Mouse (Mus musculus): Measurements from ENCODE around the gene Slc4a4. TPM values are rescaled to one million over a fixed set of nuclear protein-coding genes. Genes with fewer than 3 reads are reported as not detected.

The Slc4a4 gene
- polyA plus RNA-seq, 1 experiment from 2014 or later: 2.6 TPM

DNA sequence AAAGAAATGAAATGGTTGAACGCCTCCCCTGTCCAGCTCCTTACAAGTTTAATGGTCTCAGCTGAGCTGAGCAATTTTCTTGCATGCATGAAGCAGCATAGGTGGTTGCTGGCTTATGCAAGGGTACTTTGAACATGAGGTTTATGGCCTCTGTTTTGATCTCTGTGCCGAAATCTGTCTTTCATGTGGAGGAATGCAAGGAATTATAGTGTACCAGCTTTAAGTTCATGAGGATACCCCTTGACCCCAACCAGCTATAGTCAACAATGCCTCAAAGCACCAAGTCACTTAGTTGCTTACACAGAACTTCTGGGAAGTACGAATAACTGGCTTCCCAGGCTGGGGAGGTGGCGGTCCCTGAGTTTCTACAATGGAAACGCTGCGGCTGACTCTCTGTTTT lies 332.1 kb downstream of the Slc4a4 start:
- H3K4me1 ChIP-seq (ENCODE audit: control insufficient read depth, insufficient read depth, low read length): 0 out of 2 replicates have a peak, but pooled peaks cover 2% of the 10 kb centered on the region
- H3K4me3 ChIP-seq (ENCODE audit: low read length): no peak overlapping the region
- H3K9ac ChIP-seq (ENCODE audit: low read depth, low read length): no peak overlapping the region
- H3K36me3 ChIP-seq (ENCODE audit: control insufficient read depth, insufficient read depth, low read length): no peaks in the 10 kb centered on the region; the same call in 1 of the 2 replicates
- no peaks in the 10 kb centered on the region for H3K9me3 ChIP-seq (ENCODE audit: control insufficient read depth, low read length)
- H3K4me2 ChIP-seq (ENCODE audit: low read depth, low read length): peak overlapping the region; percentile 34
- H3K27me3 ChIP-seq (replicated peaks; ENCODE audit: control insufficient read depth, insufficient read depth, low read length): no peaks in the 10 kb centered on the region
- ATAC-seq: peak; percentile 75
- peak overlapping the region; percentile 63 for H3K27ac ChIP-seq (ENCODE audit: low read length)
- 58% methylated on average over 6 of the region's 6 CpGs for WGBS

- H3K9me3 ChIP-seq (ENCODE audit: control insufficient read depth, low read length): no peaks in the 10 kb centered on the region
- H3K27ac ChIP-seq (ENCODE audit: low read length): no peak overlapping the region
- H3K27me3 ChIP-seq (replicated peaks; ENCODE audit: control insufficient read depth, insufficient read depth, low read length): no peaks in the 10 kb centered on the region
- ATAC-seq: no peak
- H3K9ac ChIP-seq (ENCODE audit: low read depth, low read length): no peak overlapping the region
- H3K4me2 ChIP-seq (ENCODE audit: low read depth, low read length): no peak overlapping the region
- no peak overlapping the region for H3K4me3 ChIP-seq (ENCODE audit: low read length)
- H3K36me3 ChIP-seq (ENCODE audit: control insufficient read depth, insufficient read depth, low read length): no peaks in the 10 kb centered on the region; the same call in 1 of the 2 replicates
- H3K4me1 ChIP-seq (ENCODE audit: control insufficient read depth, insufficient read depth, low read length): 0 out of 2 replicates have a peak, but pooled peaks cover 2% of the 10 kb centered on the region
- 46% methylated on average over 1 of the region's 1 CpGs for WGBS
Observed at GRCm38 (mm10) chr5:89221658-89222057, 335.0 kb downstream of the Slc4a4 start.

- H3K4me2 ChIP-seq (ENCODE audit: low read depth, low read length): peak overlapping the region; percentile 37; the same call in 1 of the 2 replicates
- H3K27me3 ChIP-seq (replicated peaks; ENCODE audit: control insufficient read depth, insufficient read depth, low read length): no peaks in the 10 kb centered on the region
- no peak overlapping the region for H3K9ac ChIP-seq (ENCODE audit: low read depth, low read length)
- H3K36me3 ChIP-seq (ENCODE audit: control insufficient read depth, insufficient read depth, low read length): no peaks in the 10 kb centered on the region
- ATAC-seq: peak; percentile 44; the same call in 1 of the 2 replicates
- H3K9me3 ChIP-seq (ENCODE audit: control insufficient read depth, low read length): no peaks in the 10 kb centered on the region
- WGBS: 39% methylated on average over 10 of the region's 10 CpGs
- no peak overlapping the region for H3K4me3 ChIP-seq (ENCODE audit: low read length)
- H3K27ac ChIP-seq (ENCODE audit: low read length): no peak overlapping the region
- H3K4me1 ChIP-seq (ENCODE audit: control insufficient read depth, insufficient read depth, low read length): 0 out of 2 replicates have a peak, but pooled peaks cover 2% of the 10 kb centered on the region
Observed at GRCm38 (mm10) chr5:89223061-89223740, 336.6 kb downstream of the Slc4a4 start.

DNA sequence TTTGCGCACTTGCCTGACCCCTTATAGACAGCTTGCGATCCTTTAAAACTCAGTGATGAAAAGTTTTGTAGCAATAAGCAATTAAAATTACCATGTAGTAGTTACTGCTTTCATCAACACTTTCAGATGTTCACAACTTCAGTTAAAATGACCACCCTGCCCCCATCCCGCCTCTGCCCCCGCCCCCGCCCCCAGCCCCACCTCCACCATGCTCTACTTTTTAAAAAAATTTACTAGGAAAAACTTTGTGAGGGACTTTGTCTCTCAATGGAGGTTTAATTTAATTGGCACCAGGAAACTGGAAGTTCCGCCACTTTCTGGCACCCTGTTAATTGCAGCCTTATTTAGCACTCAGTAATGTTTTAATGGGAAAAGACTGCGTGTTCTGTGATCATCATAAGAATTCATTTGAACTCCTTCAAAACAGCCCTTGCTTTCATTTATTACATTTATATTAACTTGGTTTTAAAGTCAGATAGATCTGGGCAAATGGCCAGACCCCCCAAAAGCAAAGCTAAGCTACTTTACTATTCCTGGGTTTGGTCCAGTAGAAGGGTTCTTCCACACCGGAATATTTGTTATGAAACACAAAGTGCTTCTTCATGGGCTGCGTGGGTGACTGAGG lies 337.2 kb downstream of the Slc4a4 start:
- no peak for ATAC-seq
- no peak overlapping the region for H3K27ac ChIP-seq (ENCODE audit: low read length)
- no peaks in the 10 kb centered on the region for H3K9me3 ChIP-seq (ENCODE audit: control insufficient read depth, low read length)
- WGBS: 60% methylated on average over 9 of the region's 9 CpGs
- no peaks in the 10 kb centered on the region for H3K36me3 ChIP-seq (ENCODE audit: control insufficient read depth, insufficient read depth, low read length)
- no peaks in the 10 kb centered on the region for H3K27me3 ChIP-seq (replicated peaks; ENCODE audit: control insufficient read depth, insufficient read depth, low read length)
- H3K9ac ChIP-seq (ENCODE audit: low read depth, low read length): no peak overlapping the region
- 0 out of 2 replicates have a peak, but pooled peaks cover 2% of the 10 kb centered on the region for H3K4me1 ChIP-seq (ENCODE audit: control insufficient read depth, insufficient read depth, low read length)
- H3K4me3 ChIP-seq (ENCODE audit: low read length): no peak overlapping the region
- no peak overlapping the region for H3K4me2 ChIP-seq (ENCODE audit: low read depth, low read length)

DNA sequence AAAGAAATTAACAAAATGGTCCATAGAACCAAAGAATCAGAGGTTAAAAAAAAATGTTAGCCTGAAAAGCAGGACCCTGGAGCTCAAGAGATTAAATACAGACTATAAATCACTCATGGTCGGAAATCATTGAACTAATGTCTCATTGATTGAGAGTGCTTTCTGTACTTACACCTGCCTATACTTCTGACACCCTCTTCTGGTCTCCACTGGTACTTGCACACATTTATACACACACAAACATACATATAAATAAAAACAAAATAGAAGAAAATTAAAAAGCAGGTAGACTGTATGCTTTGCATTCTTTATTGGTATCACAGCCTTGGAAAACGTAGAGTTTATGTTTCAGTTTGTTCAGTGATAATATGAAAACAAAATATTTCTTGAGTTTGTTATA lies 341.3 kb downstream of the Slc4a4 start:
- H3K36me3 ChIP-seq (ENCODE audit: control insufficient read depth, insufficient read depth, low read length): no peaks in the 10 kb centered on the region
- no peak overlapping the region for H3K9ac ChIP-seq (ENCODE audit: low read depth, low read length)
- 75% methylated on average over 2 of the region's 2 CpGs for WGBS
- no peak overlapping the region for H3K4me3 ChIP-seq (ENCODE audit: low read length)
- H3K4me2 ChIP-seq (ENCODE audit: low read depth, low read length): no peak overlapping the region
- H3K27ac ChIP-seq (ENCODE audit: low read length): no peak overlapping the region
- no peak for ATAC-seq
- 0 out of 2 replicates have a peak, but pooled peaks cover 2% of the 10 kb centered on the region for H3K4me1 ChIP-seq (ENCODE audit: control insufficient read depth, insufficient read depth, low read length)
- H3K27me3 ChIP-seq (replicated peaks; ENCODE audit: control insufficient read depth, insufficient read depth, low read length): no peaks in the 10 kb centered on the region
- no peaks in the 10 kb centered on the region for H3K9me3 ChIP-seq (ENCODE audit: control insufficient read depth, low read length)

GRCm38 (mm10) chr5:89229606-89230005 lies 343.0 kb downstream of the Slc4a4 start:
- Histone ChIP-seq H3K4me3 (ENCODE audit: low read length) (no peak overlapping the region), H3K9ac (ENCODE audit: low read depth, low read length) (no peak overlapping the region), H3K27me3 (replicated peaks; ENCODE audit: control insufficient read depth, insufficient read depth, low read length) (no peaks in the 10 kb centered on the region), H3K36me3 (ENCODE audit: control insufficient read depth, insufficient read depth, low read length) (no peaks in the 10 kb centered on the region), H3K9me3 (ENCODE audit: control insufficient read depth, low read length) (no peaks in the 10 kb centered on the region), H3K4me1 (ENCODE audit: control insufficient read depth, insufficient read depth, low read length) (no peaks in the 10 kb centered on the region), H3K27ac (ENCODE audit: low read length) (no peak overlapping the region), H3K4me2 (ENCODE audit: low read depth, low read length) (no peak overlapping the region)
- whole genome bisulfite sequencing: 68% methylated on average over 5 of the region's 5 CpGs
- ATAC-seq: no peak

- WGBS: 86% methylated on average over 7 of the region's 7 CpGs
- H3K9ac ChIP-seq (ENCODE audit: low read depth, low read length): no peak overlapping the region
- H3K27me3 ChIP-seq (replicated peaks; ENCODE audit: control insufficient read depth, insufficient read depth, low read length): no peaks in the 10 kb centered on the region
- no peak overlapping the region for H3K27ac ChIP-seq (ENCODE audit: low read length)
- H3K36me3 ChIP-seq (ENCODE audit: control insufficient read depth, insufficient read depth, low read length): no peaks in the 10 kb centered on the region
- no peak for ATAC-seq
- H3K4me1 ChIP-seq (ENCODE audit: control insufficient read depth, insufficient read depth, low read length): no peaks in the 10 kb centered on the region
- H3K9me3 ChIP-seq (ENCODE audit: control insufficient read depth, low read length): no peaks in the 10 kb centered on the region
- no peak overlapping the region for H3K4me3 ChIP-seq (ENCODE audit: low read length)
- H3K4me2 ChIP-seq (ENCODE audit: low read depth, low read length): no peak overlapping the region
Observed at GRCm38 (mm10) chr5:89232313-89232712, 345.7 kb downstream of the Slc4a4 start.

DNA sequence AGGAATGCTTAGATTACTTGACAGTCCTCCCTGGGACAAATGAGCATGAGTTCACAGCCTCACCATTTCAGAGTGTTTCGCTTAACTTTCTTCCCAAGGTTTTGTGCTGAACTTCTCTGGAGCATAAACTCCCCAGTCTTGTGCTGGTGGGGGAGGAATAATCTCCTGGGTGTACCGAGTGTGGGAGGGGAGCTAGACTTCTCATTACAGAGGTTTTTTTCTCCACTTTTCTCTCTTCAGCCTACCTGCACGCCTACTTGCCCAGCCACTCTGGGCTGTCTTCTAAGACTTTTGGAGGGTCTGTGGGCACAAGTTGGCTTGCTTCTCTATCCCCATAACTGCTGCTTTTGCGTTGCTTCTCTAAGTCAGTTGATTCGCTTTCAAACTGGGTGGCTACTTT lies 365.2 kb downstream of the Slc4a4 start:
- WGBS: 80% methylated on average over 5 of the region's 5 CpGs

DNA sequence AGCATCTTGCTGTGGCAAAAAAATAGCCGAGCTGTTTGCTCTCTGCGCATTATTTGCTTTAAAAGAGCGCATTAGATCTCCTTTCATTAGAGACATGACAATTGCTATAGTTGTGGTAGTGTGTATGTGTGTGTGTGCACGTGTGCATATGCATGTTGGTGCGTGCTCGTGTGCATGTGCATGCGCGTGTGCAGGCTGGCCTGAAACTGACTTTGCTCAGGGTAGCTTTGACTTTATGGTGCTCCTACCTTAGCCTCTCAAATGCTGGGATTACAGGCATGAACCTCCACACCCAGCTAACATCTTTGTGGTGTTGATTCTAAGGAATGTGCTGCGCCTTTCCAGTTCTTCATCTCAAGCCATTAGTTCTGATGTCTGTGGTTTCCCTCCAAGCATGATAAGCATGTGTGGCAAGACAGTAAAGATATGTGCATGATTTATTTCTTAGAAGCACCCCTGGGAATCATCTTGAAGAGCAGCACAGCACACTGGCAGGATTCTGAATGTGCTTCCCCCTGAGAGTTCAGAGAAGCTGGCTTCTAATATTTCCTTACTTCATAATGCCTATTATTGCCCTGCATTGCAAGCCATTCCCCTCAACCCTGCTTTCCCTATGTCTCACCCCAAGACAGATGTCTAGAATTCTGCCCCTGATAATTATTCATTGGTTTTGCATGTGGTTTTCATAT lies 373.3 kb downstream of the Slc4a4 start:
- ATAC-seq: no peak
- Histone ChIP-seq H3K27me3 (replicated peaks; ENCODE audit: control insufficient read depth, insufficient read depth, low read length) (no peaks in the 10 kb centered on the region), H3K4me3 (ENCODE audit: low read length) (no peak overlapping the region), H3K4me2 (ENCODE audit: low read depth, low read length) (no peak overlapping the region), H3K9me3 (ENCODE audit: control insufficient read depth, low read length) (no peaks in the 10 kb centered on the region), H3K9ac (ENCODE audit: low read depth, low read length) (no peak overlapping the region), H3K27ac (ENCODE audit: low read length) (no peak overlapping the region), H3K36me3 (ENCODE audit: control insufficient read depth, insufficient read depth, low read length) (no peaks in the 10 kb centered on the region), H3K4me1 (ENCODE audit: control insufficient read depth, insufficient read depth, low read length) (no peaks in the 10 kb centered on the region)
- 89% methylated on average over 9 of the region's 9 CpGs for WGBS

More for the DNA sequence above, 365.2 kb downstream of the Slc4a4 start:
- H3K27me3 ChIP-seq (replicated peaks; ENCODE audit: control insufficient read depth, insufficient read depth, low read length): no peaks in the 10 kb centered on the region
- H3K9me3 ChIP-seq (ENCODE audit: control insufficient read depth, low read length): no peaks in the 10 kb centered on the region
- no peaks in the 10 kb centered on the region for H3K4me1 ChIP-seq (ENCODE audit: control insufficient read depth, insufficient read depth, low read length)
- H3K9ac ChIP-seq (ENCODE audit: low read depth, low read length): no peak overlapping the region
- no peak for ATAC-seq
- H3K27ac ChIP-seq (ENCODE audit: low read length): no peak overlapping the region
- H3K4me2 ChIP-seq (ENCODE audit: low read depth, low read length): no peak overlapping the region
- no peaks in the 10 kb centered on the region for H3K36me3 ChIP-seq (ENCODE audit: control insufficient read depth, insufficient read depth, low read length)
- H3K4me3 ChIP-seq (ENCODE audit: low read length): no peak overlapping the region

All from intestine, embryonic 16.5 days (tissue).